Mouse (Mus musculus): ENCODE results near the gene Sema4b. TPM values are rescaled to one million over a fixed set of nuclear protein-coding genes. Genes with fewer than 3 reads are reported as not detected.

Sema4b gene
- total and polyA plus RNA-seq, 2 experiments from 2014 or later: 11.7 to 17.5 TPM

DNA sequence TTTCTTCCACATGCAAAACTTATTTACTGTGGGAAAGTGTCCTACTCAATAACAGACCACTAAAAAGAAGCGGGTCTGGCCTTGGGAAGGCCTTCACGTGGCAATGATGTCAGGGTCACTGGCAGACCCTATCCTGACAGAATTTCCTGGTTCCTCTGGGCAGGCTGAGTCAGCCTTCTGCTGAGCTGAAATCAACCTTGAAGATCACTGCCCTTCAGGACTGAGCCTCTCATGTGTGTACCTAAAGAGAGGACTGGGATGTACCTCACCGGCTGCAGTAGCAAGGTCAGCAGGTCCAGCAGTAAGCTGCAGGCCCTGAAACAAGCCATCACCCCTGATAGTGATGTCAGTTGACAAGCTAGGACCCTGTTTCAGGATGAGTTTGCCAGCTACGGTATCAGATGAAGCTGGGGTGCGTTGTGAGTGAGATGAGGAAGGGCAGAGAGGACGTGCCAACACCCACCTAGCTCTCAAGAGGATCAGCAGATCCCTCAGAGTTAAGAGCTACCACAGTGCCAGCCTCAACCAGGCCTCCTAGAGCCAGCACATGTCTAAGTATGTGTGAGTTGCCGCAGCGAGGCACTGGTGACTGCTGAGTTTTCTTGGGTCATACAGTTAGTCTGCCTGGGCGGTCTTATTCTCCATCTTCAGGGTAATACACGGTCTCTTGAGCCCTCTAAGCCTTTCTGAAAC is 8.5 kb upstream of the Sema4b start:
- Histone ChIP-seq H3K4me3 (ENCODE audit: low read depth, low read length) (no peak overlapping the region), H3K4me2 (ENCODE audit: low read depth, low read length) (no peak overlapping the region), H3K27me3 (ENCODE audit: control insufficient read depth, insufficient read depth, low read length) (no peaks in the 10 kb centered on the region), H3K9me3 (replicated peaks; ENCODE audit: control insufficient read depth, low read length) (no peaks in the 10 kb centered on the region), H3K4me1 (ENCODE audit: control insufficient read depth, insufficient read depth) (peaks cover 10% of the 10 kb centered on the region), H3K27ac (ENCODE audit: low read depth) (0 out of 2 replicates have a peak overlapping the region, but pooled peaks have one; percentile 9), H3K9ac (replicated peaks; ENCODE audit: low read depth, low read length) (no peak overlapping the region), H3K36me3 (replicated peaks; ENCODE audit: control insufficient read depth, insufficient read depth, low read length) (no peaks in the 10 kb centered on the region)
- no peak; the same call in 1 of the 2 replicates for ATAC-seq (ENCODE audit: insufficient read depth, low read depth)
- WGBS: 69% methylated on average over 10 of the region's 10 CpGs
- DNase-seq (ENCODE audit: low spot score): no peak
- TF ChIP-seq EP300 (IDR thresholded peaks at IDR 0.05; ENCODE audit: low read depth) (no peak), CTCF (IDR thresholded peaks at IDR 0.05; ENCODE audit: low read depth) (no peak)

GRCm38 (mm10) chr7:80179327-80179726 is 7.3 kb upstream of the Sema4b start:
- Histone ChIP-seq H3K4me3 (ENCODE audit: low read depth, low read length) (no peak overlapping the region), H3K36me3 (replicated peaks; ENCODE audit: control insufficient read depth, insufficient read depth, low read length) (no peaks in the 10 kb centered on the region), H3K27ac (ENCODE audit: low read depth) (no peak overlapping the region), H3K9ac (replicated peaks; ENCODE audit: low read depth, low read length) (no peak overlapping the region), H3K9me3 (replicated peaks; ENCODE audit: control insufficient read depth, low read length) (no peaks in the 10 kb centered on the region), H3K4me1 (ENCODE audit: control insufficient read depth, insufficient read depth) (peaks cover 10% of the 10 kb centered on the region), H3K27me3 (ENCODE audit: control insufficient read depth, insufficient read depth, low read length) (no peaks in the 10 kb centered on the region), H3K4me2 (ENCODE audit: low read depth, low read length) (no peak overlapping the region)
- 92% methylated on average over 6 of the region's 6 CpGs for WGBS
- TF ChIP-seq EP300 (IDR thresholded peaks at IDR 0.05; ENCODE audit: low read depth): no peak
- ATAC-seq (ENCODE audit: insufficient read depth, low read depth) (no peak), DNase-seq (ENCODE audit: low spot score) (no peak)

- no peaks in the 10 kb centered on the region for H3K9me3 ChIP-seq (replicated peaks; ENCODE audit: control insufficient read depth, low read length)
- no peak for DNase-seq (ENCODE audit: low spot score)
- no peak overlapping the region for H3K9ac ChIP-seq (replicated peaks; ENCODE audit: low read depth, low read length)
- no peaks in the 10 kb centered on the region for H3K36me3 ChIP-seq (replicated peaks; ENCODE audit: control insufficient read depth, insufficient read depth, low read length)
- TF ChIP-seq EP300 (IDR thresholded peaks at IDR 0.05; ENCODE audit: low read depth) (no peak), CTCF (IDR thresholded peaks at IDR 0.05; ENCODE audit: low read depth) (no peak)
- no peak overlapping the region for H3K4me3 ChIP-seq (ENCODE audit: low read depth, low read length)
- H3K27ac ChIP-seq (ENCODE audit: low read depth): no peak overlapping the region
- ATAC-seq (ENCODE audit: insufficient read depth, low read depth): no peak
- peaks cover 13% of the 10 kb centered on the region for H3K4me1 ChIP-seq (ENCODE audit: control insufficient read depth, insufficient read depth)
- no peaks in the 10 kb centered on the region for H3K27me3 ChIP-seq (ENCODE audit: control insufficient read depth, insufficient read depth, low read length)
- WGBS: 91% methylated on average over 6 of the region's 6 CpGs
- H3K4me2 ChIP-seq (ENCODE audit: low read depth, low read length): no peak overlapping the region
Measured at GRCm38 (mm10) chr7:80179790-80180189, 6.9 kb upstream of the Sema4b start.

DNA sequence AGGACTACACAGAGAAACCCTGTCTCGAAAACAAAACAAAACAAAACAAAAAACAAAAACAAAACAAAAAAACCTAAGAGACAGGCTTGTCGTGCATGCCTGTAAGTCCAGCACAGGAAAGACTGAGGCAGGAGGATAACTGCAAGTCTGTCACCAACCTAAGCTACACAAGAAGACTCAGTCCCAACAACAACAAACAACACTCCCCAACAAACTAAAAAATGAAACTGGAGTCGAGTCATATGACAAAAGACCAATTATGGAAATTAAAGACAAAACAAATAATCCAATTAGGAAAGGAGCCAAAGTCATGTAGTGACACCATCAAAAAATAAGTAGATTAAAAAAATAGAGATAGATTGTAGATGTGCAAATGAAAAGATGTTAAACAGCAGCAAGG is 6.4 kb upstream of the Sema4b start:
- Histone ChIP-seq H3K9ac (replicated peaks; ENCODE audit: low read depth, low read length) (no peak overlapping the region), H3K4me1 (ENCODE audit: control insufficient read depth, insufficient read depth) (peaks cover 15% of the 10 kb centered on the region), H3K9me3 (replicated peaks; ENCODE audit: control insufficient read depth, low read length) (no peaks in the 10 kb centered on the region), H3K27me3 (ENCODE audit: control insufficient read depth, insufficient read depth, low read length) (no peaks in the 10 kb centered on the region), H3K36me3 (replicated peaks; ENCODE audit: control insufficient read depth, insufficient read depth, low read length) (no peaks in the 10 kb centered on the region), H3K4me2 (ENCODE audit: low read depth, low read length) (no peak overlapping the region), H3K4me3 (ENCODE audit: low read depth, low read length) (no peak overlapping the region), H3K27ac (ENCODE audit: low read depth) (no peak overlapping the region)
- DNase-seq (ENCODE audit: low spot score): no peak
- ATAC-seq (ENCODE audit: insufficient read depth, low read depth): no peak
- no peak for TF ChIP-seq CTCF (IDR thresholded peaks at IDR 0.05; ENCODE audit: low read depth)
- TF ChIP-seq EP300 (IDR thresholded peaks at IDR 0.05; ENCODE audit: low read depth): no peak
- 77% methylated on average over 3 of the region's 3 CpGs for WGBS

DNA sequence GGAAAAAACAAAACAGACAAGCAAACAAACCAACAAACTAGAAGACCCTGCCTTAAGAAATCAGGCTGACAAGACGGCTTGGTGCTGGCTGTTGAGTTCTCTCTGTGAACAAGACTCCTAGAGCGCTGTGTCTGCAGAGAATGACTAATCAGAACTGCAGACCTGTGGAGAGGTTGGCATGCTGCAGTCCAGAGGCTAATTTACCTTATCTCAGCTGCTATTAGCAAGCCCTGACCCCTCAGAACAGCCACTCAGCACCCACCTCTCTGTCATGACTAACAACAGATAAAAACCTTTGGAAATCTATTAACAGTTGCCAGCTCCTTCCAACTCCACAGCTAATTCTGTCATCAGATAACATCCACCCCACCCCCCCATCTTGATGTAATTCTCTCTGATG is 5.6 kb upstream of the Sema4b start:
- no peak overlapping the region for H3K4me2 ChIP-seq (ENCODE audit: low read depth, low read length)
- no peak for ATAC-seq (ENCODE audit: insufficient read depth, low read depth)
- WGBS: 17% methylated on average over 2 of the region's 2 CpGs

GRCm38 (mm10) chr7:80182139-80182538 is 4.5 kb upstream of the Sema4b start:
- peaks cover 16% of the 10 kb centered on the region for H3K4me1 ChIP-seq (ENCODE audit: control insufficient read depth, insufficient read depth)
- H3K4me3 ChIP-seq (ENCODE audit: low read depth, low read length): no peak overlapping the region
- H3K36me3 ChIP-seq (replicated peaks; ENCODE audit: control insufficient read depth, insufficient read depth, low read length): no peaks in the 10 kb centered on the region
- no peak overlapping the region for H3K27ac ChIP-seq (ENCODE audit: low read depth)
- ATAC-seq (ENCODE audit: insufficient read depth, low read depth): no peak
- DNase-seq (ENCODE audit: low spot score): no peak
- H3K9ac ChIP-seq (replicated peaks; ENCODE audit: low read depth, low read length): no peak overlapping the region
- TF ChIP-seq CTCF (IDR thresholded peaks at IDR 0.05; ENCODE audit: low read depth): no peak
- no peak for TF ChIP-seq EP300 (IDR thresholded peaks at IDR 0.05; ENCODE audit: low read depth)
- no peaks in the 10 kb centered on the region for H3K9me3 ChIP-seq (replicated peaks; ENCODE audit: control insufficient read depth, low read length)
- H3K27me3 ChIP-seq (ENCODE audit: control insufficient read depth, insufficient read depth, low read length): no peaks in the 10 kb centered on the region
- H3K4me2 ChIP-seq (ENCODE audit: low read depth, low read length): no peak overlapping the region

More for the DNA sequence above, 5.6 kb upstream of the Sema4b start:
- no peaks in the 10 kb centered on the region for H3K36me3 ChIP-seq (replicated peaks; ENCODE audit: control insufficient read depth, insufficient read depth, low read length)
- TF ChIP-seq CTCF (IDR thresholded peaks at IDR 0.05; ENCODE audit: low read depth) (no peak), EP300 (IDR thresholded peaks at IDR 0.05; ENCODE audit: low read depth) (no peak)
- peak overlapping the region; percentile 52 for H3K27ac ChIP-seq (ENCODE audit: low read depth)
- H3K9ac ChIP-seq (replicated peaks; ENCODE audit: low read depth, low read length): no peak overlapping the region
- no peaks in the 10 kb centered on the region for H3K27me3 ChIP-seq (ENCODE audit: control insufficient read depth, insufficient read depth, low read length)
- peaks cover 15% of the 10 kb centered on the region for H3K4me1 ChIP-seq (ENCODE audit: control insufficient read depth, insufficient read depth)
- peak; percentile 41 for DNase-seq (ENCODE audit: low spot score)
- no peaks in the 10 kb centered on the region for H3K9me3 ChIP-seq (replicated peaks; ENCODE audit: control insufficient read depth, low read length)
- no peak overlapping the region for H3K4me3 ChIP-seq (ENCODE audit: low read depth, low read length)

All from heart, postnatal 0 days (tissue).